Mouse (Mus musculus) heart, embryonic 12.5 days (tissue): ENCODE results near the gene Tm2d1. TPM values are rescaled to one million over a fixed set of nuclear protein-coding genes. Genes with fewer than 3 reads are reported as not detected.

Experiments used
- ATAC-seq: fragments of 200-750 bp; cut with Nextera tagmentation; 2 replicates; pipeline ENCODE4 v1.8.0; 2017; ENCODE audit warnings: moderate TSS enrichment, moderate library complexity; ENCODE audit not compliant: insufficient number of reproducible peaks, low FRiP score
- H3K27ac ChIP-seq: fragments of 300-500 bp; sonication (generic); 2 replicates; pipeline ENCODE4 v1.5.1; 2016; ENCODE audit warnings: mild to moderate bottlenecking, moderate library complexity; ENCODE audit not compliant: poor library complexity, severe bottlenecking
- H3K27me3 ChIP-seq: fragments of 300-500 bp; sonication (generic); replicated peaks from 2 replicates; pipeline ENCODE4 v1.6.1; 2016; ENCODE audit warnings: mild to moderate bottlenecking, moderate library complexity
- H3K36me3 ChIP-seq: fragments of 300-500 bp; sonication (generic); 2 replicates; pipeline ENCODE4 v1.6.1; 2016; ENCODE audit warnings: mild to moderate bottlenecking, moderate library complexity
- H3K4me1 ChIP-seq: fragments of 300-500 bp; sonication (generic); replicated peaks from 2 replicates; pipeline ENCODE4 v1.6.1; 2016; ENCODE audit warnings: mild to moderate bottlenecking
- H3K4me2 ChIP-seq: fragments of 300-500 bp; sonication (generic); 2 replicates; pipeline ENCODE4 v1.6.1; 2016; ENCODE audit warnings: mild to moderate bottlenecking, moderate library complexity
- H3K4me3 ChIP-seq: fragments of 300-500 bp; sonication (generic); 2 replicates; pipeline ENCODE4 v1.5.1; 2016; ENCODE audit warnings: mild to moderate bottlenecking
- H3K9ac ChIP-seq: fragments of 300-500 bp; sonication (generic); 2 replicates; pipeline ENCODE4 v1.6.1; 2016; ENCODE audit warnings: mild to moderate bottlenecking, moderate library complexity
- H3K9me3 ChIP-seq: fragments of 300-500 bp; sonication (generic); replicated peaks from 2 replicates; pipeline ENCODE4 v1.6.1; 2016; ENCODE audit warnings: mild to moderate bottlenecking, moderate library complexity
- WGBS: fragments of 180-500 bp; shearing (Covaris S2); methylation state at CpG from one replicate; pipeline ENCODE4 v1.1.7; 2016; 5-methylcytosine and 5-hydroxymethylcytosine counted together
- polyA plus RNA-seq: library from polyadenylated mRNA; unstranded; fragments of >200 nt; fragmentation: Nextera tagmentation; extraction: Ambion mirVana; gene quantifications from 2 replicates; pipeline ENCODE4 v1.2.1, GENCODE M21; 2016

Tm2d1 gene
- polyA plus RNA-seq, 1 experiment from 2014 or later: 107 TPM

- peak overlapping the region; percentile 78 for H3K4me2 ChIP-seq
- peak overlapping the region; percentile 58 for H3K27ac ChIP-seq
- H3K9me3 ChIP-seq: peaks cover 6% of the 10 kb centered on the region; the same call in 1 of the 2 replicates
- peak overlapping the region; percentile 74 for H3K9ac ChIP-seq
- H3K4me3 ChIP-seq: peak overlapping the region; percentile 48
- peak; percentile 51 for ATAC-seq
- H3K27me3 ChIP-seq: no peaks in the 10 kb centered on the region
- peaks cover 6% of the 10 kb centered on the region; the same call in 1 of the 2 replicates for H3K4me1 ChIP-seq
- H3K36me3 ChIP-seq: no peaks in the 10 kb centered on the region; the same call in 1 of the 2 replicates
- WGBS: 5% methylated on average over 18 of the region's 18 CpGs
Observed at GRCm38 (mm10) chr4:98321371-98322111, 61.6 kb downstream of the Tm2d1 start.

- Histone ChIP-seq H3K9ac (no peak overlapping the region), H3K27ac (no peak overlapping the region), H3K36me3 (no peaks in the 10 kb centered on the region), H3K27me3 (no peaks in the 10 kb centered on the region), H3K4me3 (no peak overlapping the region), H3K4me2 (no peak overlapping the region), H3K4me1 (peaks cover 6% of the 10 kb centered on the region; the same call in 1 of the 2 replicates), H3K9me3 (no peaks in the 10 kb centered on the region)
- WGBS: 63% methylated on average over 3 of the region's 3 CpGs
- ATAC-seq: no peak
Observed at GRCm38 (mm10) chr4:98318769-98319168, 64.3 kb downstream of the Tm2d1 start.

DNA sequence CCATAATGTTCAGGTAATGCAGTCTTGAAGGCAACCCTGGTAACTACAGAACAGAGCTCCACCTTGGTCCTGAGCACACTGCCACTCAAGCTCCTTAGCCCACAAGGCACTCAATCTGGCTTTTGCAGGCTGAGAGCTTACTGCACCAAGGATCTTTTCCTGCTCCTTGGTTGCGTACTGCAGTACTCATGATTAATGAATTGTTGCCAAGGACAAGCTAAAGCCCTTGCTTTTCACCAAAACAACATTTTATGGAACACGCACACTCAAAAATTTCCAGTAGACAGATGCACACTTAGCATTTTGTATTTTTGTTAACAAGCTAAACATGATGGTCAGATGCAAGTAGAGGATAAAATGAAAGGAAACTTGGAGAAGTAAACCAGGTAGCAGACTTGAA, 66.0 kb downstream of the Tm2d1 start:
- WGBS: 86% methylated on average over 2 of the region's 2 CpGs
- Histone ChIP-seq H3K9me3 (no peaks in the 10 kb centered on the region), H3K36me3 (no peaks in the 10 kb centered on the region), H3K27ac (no peak overlapping the region), H3K4me2 (no peak overlapping the region), H3K4me3 (no peak overlapping the region), H3K27me3 (no peaks in the 10 kb centered on the region), H3K9ac (no peak overlapping the region), H3K4me1 (peaks cover 6% of the 10 kb centered on the region; the same call in 1 of the 2 replicates)
- ATAC-seq: no peak

Other genes with a start within 250 kb of the Tm2d1 start
- 11.3 and 14.8 TPM in 2 replicates for gene Patj, start 12.5 kb upstream of the Tm2d1 start, polyA plus RNA-seq